Mouse (Mus musculus) embryonic fibroblast, embryonic 13.5 days (primary cell): ENCODE data around the gene Akr1b7. TPM values are rescaled to one million over a fixed set of nuclear protein-coding genes. Genes with fewer than 3 reads are reported as not detected.

ENCODE experiments used
- H3K27ac ChIP-seq: 2 replicates; pipeline ENCODE4 v1.5.1; 2012; ENCODE audit warnings: low read length, control low read depth, inconsistent platforms; ENCODE audit not compliant: insufficient read depth
- H3K4me1 ChIP-seq: 2 replicates; pipeline ENCODE4 v1.6.1; 2011; ENCODE audit warnings: low read length; ENCODE audit not compliant: control insufficient read depth, insufficient read depth
- H3K4me3 ChIP-seq: 2 replicates; pipeline ENCODE4 v1.5.1; 2011; ENCODE audit warnings: mild to moderate bottlenecking, control low read depth, low read length; ENCODE audit not compliant: insufficient read depth
- CTCF ChIP-seq: IDR thresholded peaks from 2 replicates; pipeline ENCODE4 v1.5.1; 2011; ENCODE audit warnings: mild to moderate bottlenecking, control low read depth, low read length, moderate library complexity, borderline replicate concordance; ENCODE audit not compliant: insufficient read depth
- POLR2A ChIP-seq: IDR thresholded peaks from 2 replicates; pipeline ENCODE4 v1.6.1; 2011; ENCODE audit warnings: low read depth, mild to moderate bottlenecking, control low read depth, low read length, moderate library complexity
- polyA plus RNA-seq: library from polyadenylated mRNA; stranded (reverse); fragments of >200 nt; gene quantifications from 2 replicates; pipeline ENCODE4 v1.2.4, GENCODE M21; 2011; ENCODE audit warnings: low read depth; ENCODE audit not compliant: missing spikeins, insufficient read length

Gene Akr1b7
- polyA plus RNA-seq, 1 experiment = not detected

DNA sequence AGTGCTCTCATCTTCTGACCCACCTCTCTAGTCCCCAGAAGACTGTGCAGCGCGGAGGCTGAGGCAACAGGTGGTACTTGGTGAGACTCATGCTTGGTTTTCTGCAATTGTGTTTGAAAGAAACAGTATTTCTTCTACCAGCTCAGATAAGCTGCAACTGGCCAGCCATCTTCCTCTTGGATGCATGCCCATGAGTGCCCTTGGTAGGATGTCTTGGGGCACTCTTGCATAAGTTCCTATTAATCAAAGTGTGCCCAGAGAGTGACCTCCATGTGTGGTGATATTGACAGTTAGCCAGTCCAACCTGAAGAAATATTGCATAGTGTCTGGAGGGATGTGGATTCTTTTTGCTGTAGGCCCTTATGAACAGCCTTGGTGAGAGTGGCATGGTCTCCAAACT, 4.4 kb downstream of the Akr1b7 start:
- Histone ChIP-seq H3K4me3 (no peak overlapping the region), H3K27ac (no peak overlapping the region), H3K4me1 (no peaks in the 10 kb centered on the region)
- no peak for TF ChIP-seq CTCF
- no peak for TF ChIP-seq POLR2A

DNA sequence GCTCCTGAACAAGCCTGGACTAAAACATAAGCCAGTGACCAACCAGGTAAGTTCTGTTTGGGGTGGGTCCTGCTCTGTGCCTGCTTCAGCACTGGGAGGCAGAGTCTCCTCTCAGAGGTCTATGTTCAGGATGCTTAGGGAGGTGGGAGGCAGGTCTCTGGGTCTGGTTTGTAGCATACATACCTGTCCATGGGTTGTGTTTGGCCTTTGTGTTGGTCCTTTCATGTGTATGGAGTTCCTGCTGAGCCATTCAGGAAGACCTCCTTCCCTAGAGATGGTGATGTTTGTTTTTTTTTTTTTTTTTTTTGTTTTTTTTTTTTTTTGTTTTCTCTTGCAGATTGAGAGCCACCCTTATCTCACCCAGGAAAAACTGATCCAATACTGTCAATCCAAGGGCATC, 6.9 kb downstream of the Akr1b7 start:
- no peaks in the 10 kb centered on the region for H3K4me1 ChIP-seq
- no peak overlapping the region for H3K4me3 ChIP-seq
- H3K27ac ChIP-seq = no peak overlapping the region
- TF ChIP-seq CTCF (no peak), POLR2A (no peak)

- Histone ChIP-seq H3K4me3 (no peak overlapping the region), H3K4me1 (peaks cover 3% of the 10 kb centered on the region), H3K27ac (no peak overlapping the region)
- TF ChIP-seq POLR2A (no peak), CTCF (no peak)
Observed at GRCm38 (mm10) chr6:34439006-34439405, 26.9 kb downstream of the Akr1b7 start.

DNA sequence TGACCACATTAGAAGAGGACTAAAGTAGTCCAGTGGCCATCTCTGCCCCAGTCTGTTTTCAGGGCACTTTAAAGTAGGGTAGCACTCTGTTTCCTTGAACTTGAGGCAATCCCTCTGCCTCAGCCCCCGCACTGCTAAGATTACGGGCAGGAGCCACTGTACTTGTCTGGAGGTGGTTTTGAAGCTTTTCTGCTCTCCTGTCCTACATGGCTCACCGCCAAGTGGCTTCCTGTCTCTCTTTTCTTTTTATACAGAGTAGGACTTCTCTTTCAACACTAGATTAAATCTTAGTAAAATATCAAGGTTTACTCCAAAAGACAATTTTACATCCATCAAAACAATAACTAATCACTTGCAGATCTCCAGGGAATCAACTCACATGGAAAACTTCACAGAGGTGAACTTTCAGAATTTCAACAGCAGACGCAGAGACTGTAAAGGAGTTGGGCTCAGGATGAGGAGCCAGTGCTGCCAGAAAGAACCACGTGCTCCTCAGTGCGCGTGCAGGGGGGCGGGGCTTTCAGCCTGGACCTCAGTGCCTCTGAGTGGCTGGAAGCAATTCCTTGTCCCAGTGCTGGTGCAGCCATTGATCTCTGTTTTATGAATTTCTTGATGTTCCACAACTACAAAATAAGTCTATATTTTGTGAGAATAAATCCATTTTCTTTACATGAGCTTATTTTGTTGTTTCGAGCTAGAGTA, 29.6 kb downstream of the Akr1b7 start:
- H3K4me3 ChIP-seq = no peak overlapping the region
- TF ChIP-seq CTCF = no peak
- no peak for TF ChIP-seq POLR2A
- peaks cover 3% of the 10 kb centered on the region for H3K4me1 ChIP-seq
- H3K27ac ChIP-seq = no peak overlapping the region

GRCm38 (mm10) chr6:34443791-34444190, 31.7 kb downstream of the Akr1b7 start:
- Histone ChIP-seq H3K27ac (no peak overlapping the region), H3K4me3 (no peak overlapping the region), H3K4me1 (peaks cover 3% of the 10 kb centered on the region)
- TF ChIP-seq CTCF (no peak), POLR2A (no peak)

DNA sequence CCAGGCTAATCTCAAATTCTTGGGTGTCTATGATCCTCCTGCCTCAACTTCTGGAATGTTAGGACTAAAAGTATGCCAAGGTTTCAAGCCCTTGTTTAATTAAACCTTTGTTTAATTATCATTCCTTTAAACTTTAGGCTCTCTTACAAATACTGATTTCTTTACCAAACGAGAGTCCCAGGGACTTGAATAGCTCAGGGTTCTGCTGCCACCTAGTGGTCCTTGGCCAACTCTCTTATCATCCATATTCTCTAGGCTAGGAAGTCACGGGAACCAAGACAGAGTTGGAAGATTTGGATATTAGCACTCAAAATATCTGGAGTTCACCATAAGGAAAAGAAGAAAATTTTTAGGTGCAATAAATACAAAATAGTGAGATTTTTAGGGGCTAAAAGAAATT, 35.8 kb downstream of the Akr1b7 start:
- peaks cover 3% of the 10 kb centered on the region for H3K4me1 ChIP-seq
- TF ChIP-seq CTCF (peak; percentile 28; the same call in 1 of the 2 replicates), POLR2A (no peak)
- H3K4me3 ChIP-seq = no peak overlapping the region
- no peak overlapping the region for H3K27ac ChIP-seq

- Histone ChIP-seq H3K4me1 (peaks cover 2% of the 10 kb centered on the region), H3K27ac (no peak overlapping the region), H3K4me3 (no peak overlapping the region)
- TF ChIP-seq POLR2A (no peak), CTCF (no peak)
Observed at GRCm38 (mm10) chr6:34448696-34449095, 36.6 kb downstream of the Akr1b7 start.

DNA sequence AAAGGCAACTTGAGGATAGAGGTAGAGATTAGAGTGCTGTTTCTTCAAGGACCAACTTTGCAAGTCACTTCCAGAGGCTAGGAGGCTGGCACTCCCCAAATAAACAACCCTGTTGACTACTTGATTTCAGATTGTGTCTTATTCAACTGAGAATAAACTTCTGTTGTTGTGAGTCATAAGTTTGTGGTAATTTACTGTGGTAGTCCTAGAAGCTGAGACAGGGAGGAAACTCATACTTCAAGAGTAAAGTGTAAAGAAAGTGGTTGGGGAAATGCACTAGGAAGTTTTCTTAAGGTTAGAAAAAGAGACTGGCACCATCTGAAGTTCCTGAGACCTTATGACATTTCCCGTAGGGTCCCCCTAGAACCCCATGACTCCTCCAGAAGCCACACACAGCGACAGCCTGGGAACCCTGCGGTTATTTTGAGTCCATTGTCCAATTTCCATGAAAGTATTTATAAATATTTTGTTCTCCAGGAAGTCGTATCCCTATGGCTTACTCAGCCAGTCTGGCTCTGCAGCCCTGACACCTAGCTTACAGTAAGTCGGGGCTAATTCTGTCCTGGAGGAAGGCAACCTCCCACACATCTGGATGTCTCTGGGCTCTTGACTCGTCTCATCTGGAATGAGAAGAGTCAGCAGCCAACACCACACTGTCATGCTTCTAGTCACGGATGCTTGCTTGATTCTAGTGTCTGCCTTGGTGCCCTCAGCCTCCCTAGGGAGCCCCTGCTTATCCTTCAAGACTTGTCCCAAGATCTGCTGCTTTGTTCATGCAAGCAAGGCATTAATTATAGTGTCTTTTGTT, 41.0 kb downstream of the Akr1b7 start:
- Histone ChIP-seq H3K27ac (peak overlapping the region; percentile 63), H3K4me1 (peaks cover 10% of the 10 kb centered on the region; the same call in 1 of the 2 replicates), H3K4me3 (no peak overlapping the region)
- TF ChIP-seq CTCF = no peak
- no peak for TF ChIP-seq POLR2A

DNA sequence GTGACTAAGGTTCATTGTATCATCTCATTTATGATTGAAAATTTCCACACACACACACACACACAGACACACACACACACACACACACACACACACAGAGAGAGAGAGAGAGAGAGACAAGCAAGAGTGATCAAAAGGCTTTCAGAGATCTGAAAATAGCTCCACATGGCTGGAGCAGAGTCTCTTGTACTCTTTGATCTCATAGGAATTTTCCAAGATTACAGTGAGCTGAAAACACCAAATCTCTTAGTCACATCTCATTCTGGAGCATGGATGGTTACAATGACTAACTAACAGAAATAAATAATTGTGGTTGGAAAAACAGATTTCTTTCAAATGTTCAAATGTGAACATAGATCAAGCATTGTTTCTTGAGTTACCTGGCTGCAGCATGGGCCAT, 47.3 kb downstream of the Akr1b7 start:
- Histone ChIP-seq H3K27ac (peak overlapping the region; percentile 52; the same call in 1 of the 2 replicates), H3K4me3 (no peak overlapping the region), H3K4me1 (peaks cover 4% of the 10 kb centered on the region; the same call in 1 of the 2 replicates)
- TF ChIP-seq CTCF (no peak), POLR2A (no peak)

GRCm38 (mm10) chr6:34460651-34461050, 48.5 kb downstream of the Akr1b7 start:
- no peak overlapping the region for H3K27ac ChIP-seq
- H3K4me1 ChIP-seq = no peaks in the 10 kb centered on the region; the same call in 1 of the 2 replicates
- no peak overlapping the region for H3K4me3 ChIP-seq
- TF ChIP-seq POLR2A (no peak), CTCF (no peak)
